Mouse (Mus musculus) lung, embryonic 15.5 days (tissue): ENCODE results near the gene Pxdn. TPM values are rescaled to one million over a fixed set of nuclear protein-coding genes. Genes with fewer than 3 reads are reported as not detected.

Experiments used
- ATAC-seq: fragments of 200-750 bp; cut with Nextera tagmentation; 2 replicates; pipeline ENCODE4 v1.8.0; 2017; ENCODE audit warnings: moderate number of reproducible peaks, borderline replicate concordance; ENCODE audit not compliant: low FRiP score, low TSS enrichment; ENCODE audit errors: extremely low read depth
- H3K27ac ChIP-seq: fragments of 300-500 bp; sonication (generic); 2 replicates; pipeline ENCODE4 v1.5.1; 2015; ENCODE audit warnings: moderate library complexity, mild to moderate bottlenecking, inconsistent platforms
- H3K27me3 ChIP-seq: fragments of 300-500 bp; sonication (generic); 2 replicates; pipeline ENCODE4 v1.6.1; 2015; ENCODE audit warnings: inconsistent platforms
- H3K36me3 ChIP-seq: fragments of 300-500 bp; sonication (generic); 2 replicates; pipeline ENCODE4 v1.6.1; 2015; ENCODE audit warnings: inconsistent platforms
- H3K4me1 ChIP-seq: fragments of 300-500 bp; sonication (generic); 2 replicates; pipeline ENCODE4 v1.6.1; 2015; ENCODE audit warnings: inconsistent platforms
- H3K4me2 ChIP-seq: fragments of 300-500 bp; sonication (generic); 2 replicates; pipeline ENCODE4 v1.6.1; 2015; ENCODE audit warnings: inconsistent platforms, mild to moderate bottlenecking, moderate library complexity
- H3K4me3 ChIP-seq: fragments of 300-500 bp; sonication (generic); 2 replicates; pipeline ENCODE4 v1.5.1; 2015; ENCODE audit warnings: mild to moderate bottlenecking, inconsistent platforms
- H3K9ac ChIP-seq: fragments of 300-500 bp; sonication (generic); 2 replicates; pipeline ENCODE4 v1.6.1; 2015; ENCODE audit warnings: inconsistent platforms
- H3K9me3 ChIP-seq: fragments of 300-500 bp; sonication (generic); 2 replicates; pipeline ENCODE4 v1.6.1; 2016; ENCODE audit warnings: inconsistent platforms
- whole genome bisulfite sequencing: fragments of 180-500 bp; shearing (Covaris S2); methylation state at CpG from one replicate; pipeline ENCODE4 v1.1.7; 2015; 5-methylcytosine and 5-hydroxymethylcytosine counted together
- polyA plus RNA-seq: library from polyadenylated mRNA; unstranded; fragments of >200 nt; fragmentation: Nextera tagmentation; extraction: Ambion mirVana; gene quantifications from 2 replicates; pipeline ENCODE4 v1.2.1, GENCODE M21; 2015

Pxdn gene
- polyA plus RNA-seq, 1 experiment from 2014 or later: 95.3 TPM

GRCm38 (mm10) chr12:29954464-29954863 is 17.1 kb downstream of the Pxdn start:
- no peak for ATAC-seq
- Histone ChIP-seq H3K36me3 (no peaks in the 10 kb centered on the region), H3K27ac (0 out of 2 replicates have a peak overlapping the region, but pooled peaks have one; percentile 34), H3K4me2 (no peak overlapping the region), H3K9ac (no peak overlapping the region), H3K4me1 (peaks cover 38% of the 10 kb centered on the region), H3K27me3 (no peaks in the 10 kb centered on the region), H3K4me3 (no peak overlapping the region), H3K9me3 (no peaks in the 10 kb centered on the region)
- WGBS: 63% methylated on average over 3 of the region's 3 CpGs

GRCm38 (mm10) chr12:29956969-29957368 is 19.6 kb downstream of the Pxdn start:
- Histone ChIP-seq H3K4me2 (no peak overlapping the region), H3K36me3 (no peaks in the 10 kb centered on the region), H3K27me3 (no peaks in the 10 kb centered on the region), H3K4me3 (no peak overlapping the region), H3K27ac (no peak overlapping the region), H3K9me3 (no peaks in the 10 kb centered on the region), H3K4me1 (peaks cover 28% of the 10 kb centered on the region), H3K9ac (no peak overlapping the region)
- ATAC-seq: no peak
- 81% methylated on average over 12 of the region's 12 CpGs for WGBS

- H3K36me3 ChIP-seq: no peaks in the 10 kb centered on the region
- no peak overlapping the region for H3K4me2 ChIP-seq
- peaks cover 13% of the 10 kb centered on the region for H3K4me1 ChIP-seq
- H3K9me3 ChIP-seq: no peaks in the 10 kb centered on the region
- WGBS: 77% methylated on average over 5 of the region's 5 CpGs
- no peak overlapping the region for H3K9ac ChIP-seq
- H3K27ac ChIP-seq: no peak overlapping the region
- H3K4me3 ChIP-seq: no peak overlapping the region
- H3K27me3 ChIP-seq: no peaks in the 10 kb centered on the region
- ATAC-seq: no peak
Observed at GRCm38 (mm10) chr12:29958637-29959036, 21.2 kb downstream of the Pxdn start.

- no peak overlapping the region for H3K9ac ChIP-seq
- no peaks in the 10 kb centered on the region for H3K9me3 ChIP-seq
- no peak overlapping the region for H3K4me3 ChIP-seq
- 0 out of 2 replicates have a peak, but pooled peaks cover 4% of the 10 kb centered on the region for H3K36me3 ChIP-seq
- peaks cover 4% of the 10 kb centered on the region for H3K4me1 ChIP-seq
- no peak overlapping the region for H3K27ac ChIP-seq
- 75% methylated on average over 1 of the region's 1 CpGs for WGBS
- no peak for ATAC-seq
- H3K27me3 ChIP-seq: no peaks in the 10 kb centered on the region
- H3K4me2 ChIP-seq: no peak overlapping the region
Observed at GRCm38 (mm10) chr12:29961041-29961440, 23.6 kb downstream of the Pxdn start.

GRCm38 (mm10) chr12:29965016-29965415 is 27.6 kb downstream of the Pxdn start:
- H3K27ac ChIP-seq: peak overlapping the region; percentile 24; the same call in 1 of the 2 replicates
- no peak overlapping the region for H3K9ac ChIP-seq
- H3K4me1 ChIP-seq: peaks cover 4% of the 10 kb centered on the region
- no peaks in the 10 kb centered on the region for H3K27me3 ChIP-seq
- ATAC-seq: no peak
- H3K4me3 ChIP-seq: no peak overlapping the region
- no peak overlapping the region for H3K4me2 ChIP-seq
- no peaks in the 10 kb centered on the region for H3K9me3 ChIP-seq
- 67% methylated on average over 6 of the region's 6 CpGs for WGBS
- H3K36me3 ChIP-seq: 0 out of 2 replicates have a peak, but pooled peaks cover 4% of the 10 kb centered on the region

- 69% methylated on average over 7 of the region's 7 CpGs for WGBS
- Histone ChIP-seq H3K4me1 (peaks cover 8% of the 10 kb centered on the region; the same call in 1 of the 2 replicates), H3K4me2 (no peak overlapping the region), H3K9ac (no peak overlapping the region), H3K27ac (no peak overlapping the region), H3K27me3 (no peaks in the 10 kb centered on the region), H3K36me3 (peaks cover 19% of the 10 kb centered on the region), H3K9me3 (no peaks in the 10 kb centered on the region), H3K4me3 (no peak overlapping the region)
- ATAC-seq: no peak
Observed at GRCm38 (mm10) chr12:29971795-29972464, 34.5 kb downstream of the Pxdn start.

GRCm38 (mm10) chr12:29972533-29972932 is 35.1 kb downstream of the Pxdn start:
- no peak overlapping the region for H3K4me2 ChIP-seq
- ATAC-seq: no peak
- H3K9ac ChIP-seq: no peak overlapping the region
- H3K9me3 ChIP-seq: no peaks in the 10 kb centered on the region
- H3K27me3 ChIP-seq: no peaks in the 10 kb centered on the region
- H3K36me3 ChIP-seq: peaks cover 19% of the 10 kb centered on the region
- H3K4me3 ChIP-seq: no peak overlapping the region
- H3K27ac ChIP-seq: no peak overlapping the region
- H3K4me1 ChIP-seq: peaks cover 8% of the 10 kb centered on the region; the same call in 1 of the 2 replicates
- WGBS: 50% methylated on average over 6 of the region's 6 CpGs

- ATAC-seq: no peak
- Histone ChIP-seq H3K27ac (no peak overlapping the region), H3K4me1 (no peaks in the 10 kb centered on the region; the same call in 1 of the 2 replicates), H3K36me3 (peaks cover 43% of the 10 kb centered on the region), H3K9ac (no peak overlapping the region), H3K4me3 (no peak overlapping the region), H3K9me3 (no peaks in the 10 kb centered on the region), H3K27me3 (no peaks in the 10 kb centered on the region), H3K4me2 (no peak overlapping the region)
- WGBS: 93% methylated on average over 8 of the region's 8 CpGs
Observed at GRCm38 (mm10) chr12:29980076-29980475, 42.7 kb downstream of the Pxdn start.

- Histone ChIP-seq H3K27ac (no peak overlapping the region), H3K9ac (no peak overlapping the region), H3K27me3 (no peaks in the 10 kb centered on the region), H3K4me2 (no peak overlapping the region), H3K4me1 (no peaks in the 10 kb centered on the region; the same call in 1 of the 2 replicates), H3K9me3 (no peaks in the 10 kb centered on the region), H3K4me3 (no peak overlapping the region), H3K36me3 (peaks cover 48% of the 10 kb centered on the region)
- ATAC-seq: no peak
- 88% methylated on average over 7 of the region's 7 CpGs for WGBS
Observed at GRCm38 (mm10) chr12:29981722-29982293, 44.4 kb downstream of the Pxdn start.

GRCm38 (mm10) chr12:29983190-29983589 is 45.8 kb downstream of the Pxdn start:
- H3K4me1 ChIP-seq: no peaks in the 10 kb centered on the region; the same call in 1 of the 2 replicates
- H3K4me3 ChIP-seq: no peak overlapping the region
- no peak overlapping the region for H3K9ac ChIP-seq
- H3K36me3 ChIP-seq: peaks cover 61% of the 10 kb centered on the region
- H3K27ac ChIP-seq: 0 out of 2 replicates have a peak overlapping the region, but pooled peaks have one; percentile 44
- H3K4me2 ChIP-seq: no peak overlapping the region
- 63% methylated on average over 9 of the region's 9 CpGs for WGBS
- no peaks in the 10 kb centered on the region for H3K9me3 ChIP-seq
- no peaks in the 10 kb centered on the region for H3K27me3 ChIP-seq
- peak; percentile 51 for ATAC-seq

GRCm38 (mm10) chr12:29985126-29985525 is 47.7 kb downstream of the Pxdn start:
- peaks cover 65% of the 10 kb centered on the region for H3K36me3 ChIP-seq
- H3K4me3 ChIP-seq: no peak overlapping the region
- no peaks in the 10 kb centered on the region; the same call in 1 of the 2 replicates for H3K4me1 ChIP-seq

GRCm38 (mm10) chr12:29986241-29986640 is 48.8 kb downstream of the Pxdn start:
- no peak for ATAC-seq
- no peak overlapping the region for H3K4me3 ChIP-seq
- H3K4me1 ChIP-seq: no peaks in the 10 kb centered on the region; the same call in 1 of the 2 replicates
- H3K9ac ChIP-seq: no peak overlapping the region
- no peaks in the 10 kb centered on the region for H3K9me3 ChIP-seq
- no peaks in the 10 kb centered on the region for H3K27me3 ChIP-seq
- H3K4me2 ChIP-seq: no peak overlapping the region
- H3K27ac ChIP-seq: no peak overlapping the region
- H3K36me3 ChIP-seq: peaks cover 67% of the 10 kb centered on the region
- 88% methylated on average over 10 of the region's 10 CpGs for WGBS

More at GRCm38 (mm10) chr12:29985126-29985525, 47.7 kb downstream of the Pxdn start:
- no peak for ATAC-seq
- no peak overlapping the region for H3K27ac ChIP-seq
- no peak overlapping the region for H3K9ac ChIP-seq
- H3K4me2 ChIP-seq: no peak overlapping the region
- WGBS: 82% methylated on average over 6 of the region's 6 CpGs
- H3K9me3 ChIP-seq: no peaks in the 10 kb centered on the region
- H3K27me3 ChIP-seq: no peaks in the 10 kb centered on the region
